Mouse (Mus musculus) small intestine, adult 10 weeks (tissue): ENCODE measurements around the gene Antxr2. TPM values are rescaled to one million over a fixed set of nuclear protein-coding genes. Genes with fewer than 3 reads are reported as not detected.

Source experiments
- polyA plus RNA-seq: library from polyadenylated mRNA; stranded (reverse); fragments of 350-450 nt; fragmentation: Illumina TruSeq; extraction: RNeasy Lipid Tissue Mini Kit (QIAGEN cat#74804); gene quantifications from one replicate; pipeline ENCODE4 v1.2.3, GENCODE M21; 2014; ENCODE audit warnings: low replicate concordance

Antxr2 gene
- 39.4 TPM for polyA plus RNA-seq

DNA sequence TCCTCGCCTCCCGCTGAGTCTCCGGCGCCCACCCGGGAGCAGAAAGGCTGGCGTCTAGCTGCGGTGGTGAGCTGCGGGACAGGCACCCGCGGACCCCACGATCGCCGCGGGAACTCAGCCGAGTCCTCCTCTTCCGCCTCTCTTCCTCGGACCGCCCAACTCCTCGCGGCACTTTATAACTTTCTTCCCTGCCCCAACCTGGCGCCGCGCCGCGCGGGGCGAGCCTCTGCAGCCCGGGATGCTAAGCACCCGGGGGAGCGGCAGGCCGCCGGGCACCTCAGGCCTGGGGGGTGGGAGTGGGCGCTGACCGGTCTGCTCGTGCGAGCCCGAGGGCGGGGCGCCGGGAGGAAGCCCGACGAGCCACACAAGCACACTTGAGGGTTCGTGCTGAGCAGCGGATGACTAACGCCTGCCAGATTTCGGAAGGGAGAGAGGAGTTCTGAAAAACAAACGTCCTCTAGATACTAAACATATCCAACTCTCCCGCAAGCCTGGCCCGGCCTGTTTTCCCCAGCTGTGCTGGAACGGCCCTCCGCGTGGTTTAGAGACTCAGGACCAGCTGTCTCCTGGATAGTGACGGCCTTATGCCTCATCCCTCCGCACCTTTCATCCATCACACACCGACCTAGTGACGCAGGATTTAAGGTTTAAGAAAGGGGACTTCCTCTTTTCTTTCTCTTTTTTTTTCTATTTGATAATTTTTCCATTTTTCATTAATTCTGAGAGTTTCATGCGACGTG lies at the start of gene Antxr2:
Gene Antxr2 (minus strand): TSS at position 142 of the 740 bp plus-strand sequence.

Other genes starting within 250 kb of the Antxr2 start
- not detected for gene Prdm8, start 136.2 kb upstream of the Antxr2 start, polyA plus RNA-seq
- not detected for gene Fgf5, start 223.1 kb upstream of the Antxr2 start, polyA plus RNA-seq